Mouse (Mus musculus) heart, adult 2 months (tissue): ENCODE results near the gene Eif4g1. TPM values are rescaled to one million over a fixed set of nuclear protein-coding genes. Genes with fewer than 3 reads are reported as not detected.

ENCODE experiments used
- DNase-seq, 2 experiments: peaks; one replicate each; pipeline ENCODE4 v3.0.0; 2021
- H3K27ac ChIP-seq: fragments of 200-600 bp; 2 replicates; pipeline ENCODE4 v1.8.1; 2022
- H3K27me3 ChIP-seq: fragments of 200-500 bp; 2 replicates; pipeline ENCODE4 v1.6.1; 2012; ENCODE audit warnings: mild to moderate bottlenecking, low read length, inconsistent platforms, mixed read lengths; ENCODE audit not compliant: control insufficient read depth, insufficient read depth
- H3K36me3 ChIP-seq: fragments of 200-500 bp; 2 replicates; pipeline ENCODE4 v1.6.1; 2012; ENCODE audit warnings: low read length, inconsistent platforms; ENCODE audit not compliant: control insufficient read depth, insufficient read depth
- H3K4me1 ChIP-seq: fragments of 200-500 bp; 2 replicates; pipeline ENCODE4 v1.6.1; 2011; ENCODE audit warnings: low read length; ENCODE audit not compliant: control insufficient read depth, insufficient read depth
- H3K4me3 ChIP-seq: fragments of 200-600 bp; 2 replicates; pipeline ENCODE4 v1.8.1; 2022
- H3K79me2 ChIP-seq: fragments of 200-500 bp; replicated peaks from 2 replicates; pipeline ENCODE4 v1.6.1; 2012; ENCODE audit warnings: mild to moderate bottlenecking, inconsistent platforms, low read length, moderate library complexity, mixed read lengths; ENCODE audit not compliant: control insufficient read depth, insufficient read depth
- H3K9ac ChIP-seq: fragments of 200-500 bp; 2 replicates; pipeline ENCODE4 v1.6.1; 2012; ENCODE audit warnings: low read depth, mild to moderate bottlenecking, control low read depth, inconsistent platforms, low read length, mixed read lengths
- CTCF ChIP-seq: fragments of 200-600 bp; IDR thresholded peaks from 2 replicates; pipeline ENCODE4 v1.8.1; 2022; ENCODE audit warnings: antibody characterized with exemption, mild to moderate bottlenecking, moderate library complexity
- EP300 ChIP-seq: fragments of 200-500 bp; IDR thresholded peaks from 2 replicates; pipeline ENCODE4 v1.6.1; 2011; ENCODE audit warnings: low read depth, low read length, control low read depth; ENCODE audit not compliant: insufficient read depth
- POLR2A ChIP-seq: fragments of 200-500 bp; IDR thresholded peaks from 2 replicates; pipeline ENCODE4 v1.6.1; 2011; ENCODE audit warnings: mild to moderate bottlenecking, low read depth, low read length, control low read depth; ENCODE audit not compliant: insufficient read depth
- WGBS: fragments of 180-500 bp; shearing (Covaris S2); methylation state at CpG from one replicate; pipeline ENCODE4 v1.1.7; 2018; 5-methylcytosine and 5-hydroxymethylcytosine counted together
- intact Hi-C: fragments of 180-260 bp; cut with DNase I; formaldehyde crosslinking; loops from one replicate; pipeline ENCODE4 v1.15.1; 2025
- polyA plus RNA-seq: library from polyadenylated mRNA; depleted of rRNA; stranded (reverse); fragments of >200 nt; gene quantifications from 2 replicates; pipeline ENCODE4 v1.2.3, GENCODE M21; 2012
- total RNA-seq, 2 experiments: library from RNA; stranded (reverse); gene quantifications; 2 replicates each; pipeline ENCODE4 v1.2.3; 2021

Gene Eif4g1
- total and polyA plus RNA-seq, 3 experiments, result 343 to 420 (median 344) TPM

DNA sequence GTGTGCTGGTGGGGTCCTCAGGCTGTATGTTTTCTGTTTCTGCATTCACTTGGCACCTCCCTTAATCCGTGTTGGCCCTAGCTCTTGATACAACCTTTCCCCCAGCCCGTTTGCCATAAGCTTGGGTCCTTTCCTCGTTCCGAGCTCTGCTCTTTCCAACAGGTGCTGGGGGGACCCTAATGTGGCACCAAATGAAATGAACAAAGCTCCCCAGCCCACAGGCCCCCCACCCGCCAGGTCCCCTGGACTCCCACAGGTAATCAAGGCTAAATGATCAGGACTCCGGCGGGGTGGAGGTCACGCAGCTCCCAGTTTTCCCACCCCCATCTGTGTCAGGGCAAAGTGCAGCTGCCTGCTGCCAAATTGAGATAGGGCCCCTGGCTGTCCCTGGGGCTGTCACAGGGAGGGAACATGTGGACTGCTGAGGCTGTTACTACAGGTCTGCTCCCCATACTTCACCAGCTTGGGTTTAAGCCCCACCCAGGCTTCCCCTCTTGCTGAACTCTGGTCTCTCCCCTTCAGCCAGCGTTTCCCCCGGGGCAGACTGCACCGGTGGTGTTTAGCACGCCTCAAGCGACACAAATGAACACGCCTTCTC is 5.7 kb downstream of the Eif4g1 start:
- DNase-seq, result peak; percentile 42 to 49
- H3K4me1 ChIP-seq, result peaks cover 12% of the 10 kb centered on the region
- TF ChIP-seq POLR2A, result no peak
- no peak for TF ChIP-seq EP300
- no peak for TF ChIP-seq CTCF
- peak overlapping the region; percentile 82 for H3K27ac ChIP-seq
- no peaks in the 10 kb centered on the region for H3K27me3 ChIP-seq
- peaks cover 23% of the 10 kb centered on the region for H3K36me3 ChIP-seq
- peaks cover 12% of the 10 kb centered on the region for H3K79me2 ChIP-seq
- intact Hi-C loops, result loop anchor here (2.0 to 5.0 kb wide), 2 partner anchors 43 to 137 kb away; partner anchors contain the start of genes Ap2m1, Clcn2 and Polr2h
- H3K9ac ChIP-seq, result peak overlapping the region; percentile 94
- H3K4me3 ChIP-seq, result peak overlapping the region; percentile 84
- WGBS, result 4% methylated on average over 14 of the region's 14 CpGs

DNA sequence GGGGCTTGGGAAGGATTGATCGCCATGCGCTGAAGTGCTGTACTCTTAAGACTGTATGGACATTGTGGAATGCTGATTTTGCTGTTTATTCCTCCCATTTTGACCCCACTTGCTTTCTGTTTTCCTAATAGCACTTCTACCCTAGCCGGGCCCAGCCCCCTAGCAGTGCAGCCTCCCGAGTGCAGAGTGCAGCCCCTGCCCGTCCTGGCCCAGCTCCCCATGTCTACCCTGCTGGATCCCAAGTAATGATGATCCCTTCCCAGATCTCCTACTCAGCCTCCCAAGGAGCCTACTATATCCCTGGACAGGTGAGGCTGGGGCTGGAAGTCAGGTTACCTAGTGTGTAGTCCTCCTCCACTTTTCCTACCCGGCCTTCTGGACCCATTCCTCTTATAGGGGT is 7.1 kb downstream of the Eif4g1 start:
- TF ChIP-seq EP300 (no peak), CTCF (no peak), POLR2A (no peak)
- no peak overlapping the region for H3K4me3 ChIP-seq
- intact Hi-C loops, result loop anchor here (1.0 kb wide), 1 partner anchor 18 kb away; the partner anchor contains the start of gene Fam131a
- H3K27me3 ChIP-seq, result no peaks in the 10 kb centered on the region
- no peak overlapping the region for H3K27ac ChIP-seq
- H3K36me3 ChIP-seq, result peaks cover 26% of the 10 kb centered on the region
- peaks cover 12% of the 10 kb centered on the region for H3K4me1 ChIP-seq
- peaks cover 12% of the 10 kb centered on the region for H3K79me2 ChIP-seq
- DNase-seq, result no peak
- H3K9ac ChIP-seq, result no peak overlapping the region
- 84% methylated on average over 6 of the region's 6 CpGs for WGBS

DNA sequence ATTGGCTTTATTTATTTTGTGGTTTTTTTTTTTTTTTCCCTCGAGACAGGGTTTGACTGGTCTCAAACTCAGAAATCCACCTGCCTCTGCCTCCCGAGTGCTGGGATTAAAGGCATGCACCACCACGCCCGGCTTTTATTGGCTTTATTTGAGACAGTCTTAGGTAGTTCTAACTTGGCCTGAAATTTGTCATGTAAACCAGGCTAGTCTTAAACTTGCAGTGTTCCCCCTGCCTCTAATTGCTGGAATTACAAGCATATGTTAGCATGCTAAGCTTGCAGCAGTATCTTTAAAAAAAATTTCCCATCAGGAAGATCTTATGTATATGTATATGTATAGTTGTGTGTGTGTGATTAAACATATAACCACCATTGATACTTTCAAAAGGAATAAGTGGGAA is 8.6 kb downstream of the Eif4g1 start:
- Histone ChIP-seq H3K36me3 (peaks cover 26% of the 10 kb centered on the region), H3K4me3 (no peak overlapping the region), H3K27me3 (no peaks in the 10 kb centered on the region), H3K79me2 (peaks cover 12% of the 10 kb centered on the region), H3K4me1 (peaks cover 12% of the 10 kb centered on the region), H3K9ac (no peak overlapping the region), H3K27ac (no peak overlapping the region)
- 78% methylated on average over 4 of the region's 4 CpGs for WGBS
- no peak for DNase-seq
- TF ChIP-seq CTCF, result no peak
- no peak for TF ChIP-seq POLR2A
- no peak for TF ChIP-seq EP300
- intact Hi-C loops, result no loop called here

DNA sequence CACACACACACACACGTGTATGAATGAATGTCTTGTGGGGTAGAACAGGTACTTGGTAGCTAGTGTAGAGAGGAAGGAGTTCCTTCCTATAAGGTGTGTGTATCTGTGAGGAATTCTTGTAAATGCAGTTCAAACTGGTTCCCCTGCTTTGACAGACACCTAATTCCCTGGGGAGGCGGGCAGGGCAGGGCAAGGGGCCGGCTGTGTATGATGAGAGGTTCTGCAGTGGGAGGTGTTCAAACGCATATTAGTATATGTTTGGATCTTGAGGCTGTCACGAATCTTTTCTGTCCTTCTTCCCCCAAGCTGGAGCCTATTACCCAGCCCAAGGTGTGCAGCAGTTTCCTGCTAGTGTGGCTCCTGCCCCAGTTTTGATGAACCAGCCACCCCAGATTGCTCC is 9.3 kb downstream of the Eif4g1 start:
- no peak overlapping the region for H3K4me3 ChIP-seq
- intact Hi-C loops, result no loop called here
- H3K27ac ChIP-seq, result peak overlapping the region; percentile 53
- peaks cover 12% of the 10 kb centered on the region for H3K79me2 ChIP-seq
- no peak overlapping the region for H3K9ac ChIP-seq
- no peaks in the 10 kb centered on the region for H3K27me3 ChIP-seq
- no peak for TF ChIP-seq POLR2A
- no peak for TF ChIP-seq CTCF
- no peak for TF ChIP-seq EP300
- 82% methylated on average over 5 of the region's 5 CpGs for WGBS
- peaks cover 12% of the 10 kb centered on the region for H3K4me1 ChIP-seq
- H3K36me3 ChIP-seq, result peaks cover 26% of the 10 kb centered on the region
- no peak for DNase-seq

DNA sequence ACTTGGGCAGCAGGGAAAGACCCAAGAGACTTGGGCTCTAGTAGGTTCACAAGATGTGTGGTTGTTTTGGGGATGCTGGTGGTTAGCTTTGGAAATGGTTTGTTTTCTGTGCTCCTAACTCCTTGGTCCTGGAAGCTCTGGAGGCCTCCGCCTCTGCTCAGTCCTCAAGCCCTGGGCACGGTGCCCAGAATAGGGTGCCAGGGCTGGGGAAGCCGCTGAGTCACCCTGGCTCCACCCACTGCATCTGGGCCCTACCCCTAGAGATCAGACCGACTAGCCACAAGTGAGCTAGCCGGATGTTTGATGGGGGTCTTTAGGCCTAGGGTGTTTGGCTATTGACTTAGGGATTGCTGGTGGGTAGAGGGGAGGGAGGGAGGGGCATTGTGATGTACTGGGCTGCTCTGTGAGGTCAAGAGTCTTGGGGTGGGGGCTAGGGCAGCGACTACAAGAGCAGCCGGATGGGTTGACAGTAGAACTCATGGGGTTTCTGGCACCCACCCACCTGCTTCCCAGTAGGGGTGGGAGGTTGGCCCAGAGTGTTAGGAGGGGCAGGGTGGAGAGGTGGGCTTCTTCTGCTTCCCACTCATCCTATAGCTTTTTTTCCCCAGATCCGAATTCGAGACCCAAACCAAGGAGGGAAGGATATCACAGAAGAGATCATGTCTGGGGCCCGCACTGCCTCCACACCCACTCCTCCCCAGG is 10.0 kb downstream of the Eif4g1 start:
- peaks cover 12% of the 10 kb centered on the region for H3K4me1 ChIP-seq
- no peak for TF ChIP-seq CTCF
- peaks cover 26% of the 10 kb centered on the region for H3K36me3 ChIP-seq
- peak overlapping the region; percentile 53 for H3K27ac ChIP-seq
- intact Hi-C loops, result no loop called here
- no peak overlapping the region for H3K9ac ChIP-seq
- H3K4me3 ChIP-seq, result no peak overlapping the region
- H3K79me2 ChIP-seq, result peaks cover 11% of the 10 kb centered on the region
- 47% methylated on average over 10 of the region's 10 CpGs for WGBS
- peak; percentile 85 to 90 for DNase-seq
- no peaks in the 10 kb centered on the region for H3K27me3 ChIP-seq

DNA sequence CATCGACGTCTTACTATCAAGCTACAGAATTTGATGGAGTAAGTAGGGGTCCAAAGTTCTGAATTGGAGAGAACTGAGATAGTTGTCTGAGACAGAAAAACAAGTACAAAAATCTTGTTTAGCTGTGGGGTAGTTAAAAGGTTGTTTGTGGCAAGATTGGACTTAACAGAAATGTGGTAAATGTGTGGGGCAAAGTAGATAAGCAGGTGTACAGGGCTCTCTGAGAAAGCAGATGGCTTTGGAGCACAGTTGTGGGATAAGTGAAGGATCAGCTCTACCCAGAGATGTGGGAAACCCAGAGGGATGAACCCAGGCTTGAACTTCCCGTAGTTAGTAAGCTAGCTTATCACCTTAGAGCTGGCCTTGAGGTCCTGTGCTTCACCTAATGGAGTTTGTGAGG is 22.7 kb downstream of the Eif4g1 start:
- intact Hi-C loops, result no loop called here
- Histone ChIP-seq H3K27me3 (no peaks in the 10 kb centered on the region), H3K4me3 (no peak overlapping the region), H3K79me2 (no peaks in the 10 kb centered on the region), H3K36me3 (peaks cover 4% of the 10 kb centered on the region; the same call in 1 of the 2 replicates), H3K27ac (no peak overlapping the region), H3K4me1 (peaks cover 14% of the 10 kb centered on the region), H3K9ac (no peak overlapping the region)
- TF ChIP-seq CTCF (no peak), POLR2A (no peak), EP300 (no peak)
- no peak for DNase-seq
- WGBS, result 77% methylated on average over 3 of the region's 3 CpGs
